Mouse (Mus musculus) layer of hippocampus, postnatal 10 days (tissue): Measurements from ENCODE around the gene Fabp1. TPM values are rescaled to one million over a fixed set of nuclear protein-coding genes. Genes with fewer than 3 reads are reported as not detected.

Source experiments
- total RNA-seq, 2 experiments: library from RNA; stranded (reverse); gene quantifications; 2 replicates each; pipeline ENCODE4 v1.2.3; 2021

The Fabp1 gene
- total RNA-seq, 2 experiments from 2014 or later, result not detected

Other genes with a start within 250 kb of the Fabp1 start
- not detected for gene Foxi3, start 243.3 kb upstream of the Fabp1 start, total RNA-seq
- gene Thnsl2, start 55.4 kb upstream of the Fabp1 start, total RNA-seq, result 1 to 10 TPM; 3.1 to 5.5 TPM
- 10 to 100 TPM; 17.8 to 18.8 TPM for gene Krcc1, start 71.8 kb downstream of the Fabp1 start, total RNA-seq
- 1 to 10 TPM in 1 of 2 experiments, under 1 TPM in 1; 0.91 to 1.6 TPM for gene Smyd1, start 122.4 kb downstream of the Fabp1 start, total RNA-seq
- not detected for gene Cd8b1, start 123.0 kb downstream of the Fabp1 start, total RNA-seq
- gene Cd8a, start 173.6 kb downstream of the Fabp1 start, total RNA-seq, result not detected
- 10 to 100 TPM; 69.4 to 74.7 TPM for gene Rmnd5a, start 240.8 kb downstream of the Fabp1 start, total RNA-seq